Mouse (Mus musculus) spleen, adult 2 months (tissue): Measurements from ENCODE around the gene Fank1. TPM values are rescaled to one million over a fixed set of nuclear protein-coding genes. Genes with fewer than 3 reads are reported as not detected.
A peak's percentile ranks its signal among the peaks of the same experiment; 100 is the strongest.

ENCODE experiments used
- DNase-seq, 2 experiments: peaks; one replicate each; pipeline versions ENCODE4 v3.0.0 to v3.0.0-alpha.2; 2012 to 2021; ENCODE audit warnings: low spot score in 2 of 2, low read depth in 1 of 2
- H3K27ac ChIP-seq: fragments of 200-500 bp; 2 replicates; pipeline ENCODE4 v1.5.1; 2012; ENCODE audit warnings: low read length, inconsistent platforms; ENCODE audit not compliant: insufficient read depth
- H3K27me3 ChIP-seq: fragments of 200-500 bp; 2 replicates; pipeline ENCODE4 v1.6.1; 2012; ENCODE audit warnings: mild to moderate bottlenecking, moderate library complexity, low read length, inconsistent platforms; ENCODE audit not compliant: control insufficient read depth, insufficient read depth
- H3K36me3 ChIP-seq: fragments of 200-500 bp; 2 replicates; pipeline ENCODE4 v1.6.1; 2012; ENCODE audit warnings: mild to moderate bottlenecking, low read length, inconsistent platforms; ENCODE audit not compliant: control insufficient read depth, insufficient read depth
- H3K4me1 ChIP-seq: fragments of 200-500 bp; 2 replicates; pipeline ENCODE4 v1.6.1; 2011; ENCODE audit warnings: inconsistent platforms; ENCODE audit not compliant: control insufficient read depth, insufficient read depth, insufficient read length
- H3K4me3 ChIP-seq: fragments of 200-500 bp; 2 replicates; pipeline ENCODE4 v1.5.1; 2011; ENCODE audit warnings: mild to moderate bottlenecking, inconsistent platforms; ENCODE audit not compliant: insufficient read depth, insufficient read length; ENCODE audit errors: extremely low read depth
- CTCF ChIP-seq: fragments of 200-500 bp; IDR thresholded peaks from 2 replicates; pipeline ENCODE4 v1.5.1; 2011; ENCODE audit warnings: mild to moderate bottlenecking, inconsistent platforms; ENCODE audit not compliant: insufficient read depth, insufficient read length, insufficient replicate concordance; ENCODE audit errors: extremely low read depth
- POLR2A ChIP-seq: fragments of 200-500 bp; IDR thresholded peaks from 2 replicates; pipeline ENCODE4 v1.6.1; 2011; ENCODE audit warnings: low read depth, low read length, inconsistent platforms
- WGBS: fragments of 180-500 bp; shearing (Covaris S2); methylation state at CpG from one replicate; pipeline ENCODE4 v1.1.7; 2018; 5-methylcytosine and 5-hydroxymethylcytosine counted together
- polyA plus RNA-seq: library from polyadenylated mRNA; depleted of rRNA; stranded (reverse); fragments of >200 nt; gene quantifications from 2 replicates; pipeline ENCODE4 v1.2.3, GENCODE M21; 2012

The Fank1 gene
- polyA plus RNA-seq, 1 experiment, result not detected

DNA sequence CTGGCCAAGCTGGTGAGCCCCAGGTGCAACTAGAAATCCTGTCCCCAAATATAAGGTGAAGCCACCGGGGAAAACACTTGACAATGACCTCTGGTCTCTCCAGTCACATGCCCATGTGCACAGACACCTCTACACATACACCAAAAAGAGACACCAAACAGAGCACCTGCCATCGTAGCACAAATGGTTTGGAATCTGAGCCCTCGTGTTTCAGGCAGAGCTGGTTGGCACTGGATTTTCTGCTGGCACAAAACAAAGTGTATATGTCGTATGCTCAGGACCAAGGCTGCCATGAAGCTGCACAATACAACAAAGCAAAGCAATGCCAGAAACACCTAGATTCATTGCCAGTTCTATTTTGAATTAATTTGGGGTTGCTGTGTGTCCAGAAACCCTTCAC lies 8.6 kb upstream of the Fank1 start:
- Histone ChIP-seq H3K27ac (no peak overlapping the region), H3K4me1 (no peaks in the 10 kb centered on the region), H3K36me3 (no peaks in the 10 kb centered on the region), H3K4me3 (no peak overlapping the region), H3K27me3 (no peaks in the 10 kb centered on the region)
- WGBS, result 87% methylated on average over 4 of the region's 4 CpGs
- no peak for TF ChIP-seq CTCF
- no peak for TF ChIP-seq POLR2A
- DNase-seq, result no peak

DNA sequence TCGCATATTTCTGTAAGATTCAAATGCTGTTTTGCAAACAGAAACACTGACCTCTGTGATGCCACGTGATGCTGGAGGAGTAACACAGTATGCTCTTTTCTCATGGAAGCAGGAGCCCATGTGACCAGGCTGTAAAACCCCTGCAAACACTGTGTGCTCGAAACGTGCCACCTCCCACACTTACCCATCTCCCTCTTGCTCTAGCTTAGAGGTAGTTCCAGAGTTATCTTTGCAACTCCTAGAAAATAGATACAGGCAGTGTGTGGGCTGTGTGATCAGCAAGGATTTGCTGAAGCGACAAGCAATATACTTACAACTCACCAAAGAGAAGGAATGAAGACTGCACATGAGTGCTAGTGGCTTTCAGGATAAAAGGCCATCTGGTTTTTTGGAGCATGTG lies 8.1 kb upstream of the Fank1 start:
- Histone ChIP-seq H3K4me3 (no peak overlapping the region), H3K36me3 (no peaks in the 10 kb centered on the region), H3K27me3 (no peaks in the 10 kb centered on the region), H3K4me1 (no peaks in the 10 kb centered on the region), H3K27ac (no peak overlapping the region)
- 86% methylated on average over 5 of the region's 5 CpGs for WGBS
- TF ChIP-seq CTCF, result no peak
- no peak for TF ChIP-seq POLR2A
- DNase-seq, result no peak

DNA sequence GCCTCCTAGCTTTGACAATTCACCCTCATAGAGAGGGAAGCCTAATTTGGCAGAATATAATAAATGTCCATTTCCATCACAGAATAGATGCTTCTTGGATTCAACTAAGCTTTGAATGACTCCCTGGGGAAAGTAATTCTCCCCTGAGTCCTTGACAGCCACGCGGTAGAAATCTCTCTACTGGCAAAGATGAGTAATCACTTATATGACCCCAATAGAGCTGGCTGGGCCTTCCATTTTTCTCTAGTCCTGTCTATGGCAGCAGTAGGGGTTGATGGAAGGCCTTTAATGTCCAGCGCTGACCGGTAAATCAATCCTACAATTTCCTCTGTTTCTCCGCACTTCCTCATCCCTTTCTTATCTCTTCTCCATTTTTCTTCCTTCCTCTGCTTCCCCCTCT lies 1.5 kb upstream of the Fank1 start:
- TF ChIP-seq POLR2A (no peak), CTCF (no peak)
- Histone ChIP-seq H3K4me1 (peaks cover 4% of the 10 kb centered on the region), H3K4me3 (no peak overlapping the region), H3K36me3 (no peaks in the 10 kb centered on the region), H3K27me3 (no peaks in the 10 kb centered on the region), H3K27ac (no peak overlapping the region)
- no peak for DNase-seq
- 68% methylated on average over 5 of the region's 5 CpGs for WGBS

DNA sequence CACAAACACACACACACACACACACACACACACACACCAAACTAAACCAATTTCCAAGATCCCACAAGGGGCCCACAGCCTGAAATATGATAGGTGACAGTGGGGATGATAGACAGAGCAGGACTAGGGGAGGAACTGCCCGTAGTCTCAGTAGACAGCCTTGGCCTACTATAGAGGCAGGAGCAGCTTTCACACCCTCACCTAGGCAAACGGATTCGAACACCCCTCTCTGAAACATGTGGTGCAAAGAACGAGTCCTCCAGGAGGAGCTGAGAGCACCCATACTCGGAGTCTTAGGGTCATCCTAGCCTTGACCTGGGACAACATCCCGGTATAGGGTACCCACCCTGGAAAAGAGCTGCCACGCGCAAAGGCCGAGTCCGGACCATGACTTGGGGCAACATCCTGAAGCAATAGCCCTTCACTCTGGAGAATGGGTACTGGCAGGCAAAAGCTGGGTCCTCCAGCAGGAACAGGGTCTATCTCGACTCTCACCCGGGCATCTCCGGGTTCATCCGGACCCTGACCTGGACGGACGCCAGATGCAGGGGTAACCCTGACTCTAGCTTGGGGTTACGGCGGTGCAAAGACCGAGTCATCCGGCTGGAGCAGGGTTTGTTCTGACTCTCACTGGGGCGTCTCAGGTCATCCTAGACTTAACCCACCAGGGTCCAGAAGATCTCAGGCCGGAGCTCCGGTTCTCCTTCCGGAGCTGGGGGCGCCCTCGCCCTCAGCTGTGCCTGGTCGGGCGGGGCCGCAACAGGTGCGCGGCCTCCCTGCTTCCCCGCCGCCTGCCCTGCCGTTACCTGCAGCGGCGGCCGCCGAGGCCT lies 650 bp upstream of the Fank1 start:
- peak overlapping the region; percentile 75 for H3K4me3 ChIP-seq
- H3K36me3 ChIP-seq, result no peaks in the 10 kb centered on the region
- H3K27ac ChIP-seq, result no peak overlapping the region
- TF ChIP-seq POLR2A (no peak), CTCF (no peak)
- DNase-seq, result no peak
- WGBS, result 5% methylated on average over 34 of the region's 38 CpGs
- H3K4me1 ChIP-seq, result peaks cover 4% of the 10 kb centered on the region
- no peaks in the 10 kb centered on the region for H3K27me3 ChIP-seq

DNA sequence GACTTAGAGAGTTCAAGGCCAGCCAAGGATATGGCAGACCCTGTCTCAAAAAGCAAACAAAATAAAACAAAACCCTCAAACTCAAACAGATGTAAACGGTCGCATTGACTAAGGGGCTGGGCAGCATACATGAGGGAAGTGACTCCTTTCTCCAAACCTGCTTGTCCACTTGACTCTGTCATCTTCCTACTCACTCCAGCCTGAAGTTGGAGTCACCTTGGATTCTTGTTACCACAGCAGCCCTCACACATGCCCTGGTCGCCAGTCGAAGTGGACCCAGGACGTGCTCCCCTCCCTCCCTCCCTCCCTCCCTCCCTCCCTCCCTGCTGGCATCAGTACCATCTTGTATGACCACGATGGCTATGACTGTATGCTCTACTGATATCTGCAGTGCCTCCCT lies 4.9 kb downstream of the Fank1 start:
- 72% methylated on average over 6 of the region's 6 CpGs for WGBS
- no peak overlapping the region for H3K27ac ChIP-seq

DNA sequence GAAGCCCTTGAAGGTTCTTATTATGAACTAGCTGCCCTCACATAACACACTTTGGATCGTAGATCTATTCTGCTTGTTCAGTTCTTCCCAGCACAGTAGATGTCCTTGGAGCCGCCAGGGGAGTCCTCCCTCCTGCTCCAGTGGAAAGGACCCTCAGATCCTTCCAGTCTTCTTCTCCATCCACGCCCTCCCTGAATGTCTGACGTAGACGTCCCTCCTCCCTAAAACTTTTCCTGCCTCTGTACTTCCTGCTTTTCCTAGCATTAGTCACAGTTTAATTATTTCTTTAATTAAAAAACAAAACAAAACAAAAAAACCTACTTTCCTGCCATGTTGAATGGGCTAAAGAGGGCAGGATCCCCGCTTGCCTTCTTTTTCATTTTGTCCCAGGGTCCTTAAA lies 5.3 kb downstream of the Fank1 start:
- no peak overlapping the region for H3K4me3 ChIP-seq

More for the DNA sequence above, 4.9 kb downstream of the Fank1 start:
- TF ChIP-seq POLR2A (no peak), CTCF (no peak)
- H3K4me1 ChIP-seq, result peaks cover 4% of the 10 kb centered on the region; the same call in 1 of the 2 replicates
- no peaks in the 10 kb centered on the region for H3K36me3 ChIP-seq
- no peak overlapping the region for H3K4me3 ChIP-seq
- DNase-seq, result no peak
- no peaks in the 10 kb centered on the region for H3K27me3 ChIP-seq

DNA sequence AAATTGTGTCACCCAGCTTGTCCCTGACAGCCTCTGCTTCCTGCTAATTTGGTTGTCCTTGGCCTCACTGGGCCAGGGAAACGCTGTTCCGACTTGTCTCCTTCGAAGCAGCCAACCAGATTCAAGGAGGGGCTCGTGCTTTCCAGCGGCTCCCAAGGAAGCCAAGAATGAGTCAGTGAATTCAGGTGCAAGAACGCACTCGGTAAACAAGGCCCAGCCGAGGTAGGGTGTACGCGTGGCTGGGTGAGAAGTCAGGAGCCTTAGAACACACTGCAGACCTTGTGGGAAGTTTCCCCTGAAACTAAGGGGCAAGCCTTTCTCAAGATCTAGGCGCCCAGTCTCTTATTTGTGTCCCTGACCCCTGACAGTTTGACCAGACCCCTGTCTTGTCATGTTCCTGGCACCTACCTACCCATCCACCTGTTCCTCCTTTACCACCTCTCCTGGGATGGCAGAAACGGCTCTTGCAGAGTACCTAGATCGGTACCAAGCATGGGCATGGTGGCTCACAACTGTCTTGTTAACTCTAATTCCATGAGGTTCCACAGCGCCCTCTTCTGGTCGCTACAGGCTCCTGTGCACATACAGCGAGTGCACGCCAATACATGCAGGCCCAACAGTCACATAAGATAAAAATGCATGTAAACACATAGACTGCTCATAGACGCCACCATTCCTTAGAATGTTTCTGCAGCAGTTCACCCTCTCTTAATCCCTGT lies 6.2 kb downstream of the Fank1 start, which contains the start of gene Dhx32:
Gene Dhx32, minus strand, starts transcription at position 10 of the 719 bp plus-strand sequence.
- H3K4me3 ChIP-seq, result no peak within 1 kb of the TSS
- no peaks in the 10 kb centered on the region for H3K4me1 ChIP-seq
- H3K27me3 ChIP-seq, result no peaks in the 10 kb centered on the region
- 52% methylated on average over 18 of the region's 18 CpGs for WGBS
- 0 out of 2 replicates have a peak within 1 kb of the TSS, but pooled peaks have one; percentile 26 for H3K27ac ChIP-seq
- DNase-seq, result peak in 1 of 2 experiments; percentile 19
- TF ChIP-seq CTCF (peak; percentile 17; the same call in 1 of the 2 replicates), POLR2A (no peak)
- no peaks in the 10 kb centered on the region for H3K36me3 ChIP-seq

More for the DNA sequence above, 5.3 kb downstream of the Fank1 start:
- no peak for TF ChIP-seq CTCF
- TF ChIP-seq POLR2A, result no peak
- H3K27me3 ChIP-seq, result no peaks in the 10 kb centered on the region
- 0 out of 2 replicates have a peak, but pooled peaks cover under 1% of the 10 kb centered on the region for H3K4me1 ChIP-seq
- 82% methylated on average over 6 of the region's 6 CpGs for WGBS
- H3K36me3 ChIP-seq, result no peaks in the 10 kb centered on the region
- H3K27ac ChIP-seq, result no peak overlapping the region
- DNase-seq, result no peak
